Mouse (Mus musculus) liver, adult 2 months (tissue): ENCODE results near the gene Klk1b3. TPM values are rescaled to one million over a fixed set of nuclear protein-coding genes. Genes with fewer than 3 reads are reported as not detected.
"Not testable (repeated sequence)": the region's sequence is repeated elsewhere in the genome, so short reads cannot be mapped to it uniquely, and the experiment has no call there.

Experiments
- DNase-seq: peaks from one replicate; pipeline ENCODE4 v3.0.0-alpha.2; 2011; ENCODE audit warnings: low read depth, low spot score; ENCODE audit errors: extremely low read depth
- H3K27ac ChIP-seq: fragments of 200-500 bp; replicated peaks from 2 replicates; pipeline ENCODE4 v1.5.1; 2012; ENCODE audit warnings: low read depth, mild to moderate bottlenecking, control low read depth, inconsistent platforms, low read length; ENCODE audit not compliant: insufficient read depth
- H3K27me3 ChIP-seq: fragments of 200-500 bp; 2 replicates; pipeline ENCODE4 v1.6.1; 2012; ENCODE audit warnings: mild to moderate bottlenecking, moderate library complexity, low read length, inconsistent platforms; ENCODE audit not compliant: control insufficient read depth, insufficient read depth
- H3K36me3 ChIP-seq: fragments of 200-500 bp; 2 replicates; pipeline ENCODE4 v1.6.1; 2012; ENCODE audit warnings: low read length, inconsistent platforms; ENCODE audit not compliant: control insufficient read depth, insufficient read depth
- H3K4me1 ChIP-seq: fragments of 200-500 bp; 2 replicates; pipeline ENCODE4 v1.6.1; 2011; ENCODE audit warnings: low read length; ENCODE audit not compliant: control insufficient read depth, insufficient read depth
- H3K4me3 ChIP-seq: fragments of 200-500 bp; 2 replicates; pipeline ENCODE4 v1.5.1; 2011; ENCODE audit warnings: low read depth, mild to moderate bottlenecking, control low read depth, low read length, moderate library complexity; ENCODE audit not compliant: insufficient read depth
- H3K79me2 ChIP-seq: fragments of 200-500 bp; 2 replicates; pipeline ENCODE4 v1.6.1; 2012; ENCODE audit warnings: inconsistent platforms, mild to moderate bottlenecking, low read length, moderate library complexity; ENCODE audit not compliant: control insufficient read depth, insufficient read depth
- H3K9ac ChIP-seq: fragments of 200-500 bp; 2 replicates; pipeline ENCODE4 v1.6.1; 2012; ENCODE audit warnings: low read depth, mild to moderate bottlenecking, control low read depth, inconsistent platforms, low read length
- CTCF ChIP-seq: fragments of 200-500 bp; IDR thresholded peaks from 2 replicates; pipeline ENCODE4 v1.5.1; 2011; ENCODE audit warnings: low read depth, low read length, control low read depth
- POLR2A ChIP-seq: fragments of 200-500 bp; IDR thresholded peaks from 2 replicates; pipeline ENCODE4 v1.6.1; 2011; ENCODE audit warnings: low read length, control low read depth; ENCODE audit not compliant: insufficient read depth; ENCODE audit errors: extremely low read depth
- WGBS: fragments of 180-500 bp; shearing (Covaris S2); methylation state at CpG from one replicate; pipeline ENCODE4 v1.1.7; 2018; 5-methylcytosine and 5-hydroxymethylcytosine counted together
- polyA plus RNA-seq: library from polyadenylated mRNA; depleted of rRNA; stranded (reverse); fragments of >200 nt; gene quantifications from 2 replicates; pipeline ENCODE4 v1.2.3, GENCODE M21; 2012; rRNA removed
- total RNA-seq: library from RNA; depleted of rRNA; stranded (reverse); fragments of >200 nt; gene quantifications from 2 replicates; pipeline ENCODE4 v1.2.3, GENCODE M21; 2014; rRNA removed

The Klk1b3 gene
- not detected in 2 replicates for total RNA-seq
- polyA plus RNA-seq: not detected in 2 replicates

GRCm38 (mm10) chr7:44197891-44198290, at the start of gene Klk1b3:
Gene Klk1b3 (plus strand): TSS chr7:44198191.
- no peaks in the 10 kb centered on the region for H3K36me3 ChIP-seq
- H3K27ac ChIP-seq: no peak within 1 kb of the TSS
- no peak for DNase-seq
- H3K79me2 ChIP-seq: no peaks in the 10 kb centered on the region
- no peaks in the 10 kb centered on the region for H3K4me1 ChIP-seq
- H3K27me3 ChIP-seq: no peaks in the 10 kb centered on the region; the same call in 1 of the 2 replicates
- H3K4me3 ChIP-seq: no peak within 1 kb of the TSS
- TF ChIP-seq CTCF (no peak), POLR2A (no peak)
- WGBS: 59% methylated on average over 3 of the region's 3 CpGs
- no peak within 1 kb of the TSS for H3K9ac ChIP-seq

GRCm38 (mm10) chr7:44179299-44180045, 18.5 kb upstream of the Klk1b3 start:
- H3K27me3 ChIP-seq: no peaks in the 10 kb centered on the region
- H3K36me3 ChIP-seq: no peaks in the 10 kb centered on the region
- H3K9ac ChIP-seq: no peak overlapping the region
- WGBS: 56% methylated on average over 9 of the region's 9 CpGs
- H3K79me2 ChIP-seq: no peaks in the 10 kb centered on the region
- no peak overlapping the region for H3K4me3 ChIP-seq
- no peak for DNase-seq
- H3K27ac ChIP-seq: no peak overlapping the region
- H3K4me1 ChIP-seq: no peaks in the 10 kb centered on the region
- no peak for TF ChIP-seq POLR2A
- TF ChIP-seq CTCF: no peak

DNA sequence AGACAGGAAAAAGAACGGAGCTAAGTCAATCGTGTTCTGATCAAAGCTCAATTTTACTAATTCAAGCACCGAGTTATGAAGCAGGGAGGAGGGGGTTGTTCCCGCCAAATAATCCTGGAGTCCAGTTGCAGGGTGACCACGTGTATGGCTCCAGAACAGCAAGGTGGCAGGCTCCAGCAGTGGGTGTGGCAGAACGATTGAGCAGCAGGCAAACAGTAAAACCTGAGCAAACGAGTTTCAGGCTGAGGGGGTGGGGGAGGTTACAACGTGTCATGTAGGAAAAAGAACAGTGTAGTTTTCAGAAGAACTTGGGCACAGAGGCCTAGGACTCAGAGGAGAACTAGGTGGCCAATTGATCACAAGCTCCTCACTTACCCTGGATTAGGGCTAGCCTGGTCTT, 11.5 kb upstream of the Klk1b3 start:
- H3K9ac ChIP-seq, H3K79me2 ChIP-seq, H3K4me1 ChIP-seq, H3K4me3 ChIP-seq, DNase-seq, H3K27me3 ChIP-seq, H3K27ac ChIP-seq, H3K36me3 ChIP-seq: not testable (repeated sequence)
- WGBS: 28% methylated on average over 8 of the region's 8 CpGs

DNA sequence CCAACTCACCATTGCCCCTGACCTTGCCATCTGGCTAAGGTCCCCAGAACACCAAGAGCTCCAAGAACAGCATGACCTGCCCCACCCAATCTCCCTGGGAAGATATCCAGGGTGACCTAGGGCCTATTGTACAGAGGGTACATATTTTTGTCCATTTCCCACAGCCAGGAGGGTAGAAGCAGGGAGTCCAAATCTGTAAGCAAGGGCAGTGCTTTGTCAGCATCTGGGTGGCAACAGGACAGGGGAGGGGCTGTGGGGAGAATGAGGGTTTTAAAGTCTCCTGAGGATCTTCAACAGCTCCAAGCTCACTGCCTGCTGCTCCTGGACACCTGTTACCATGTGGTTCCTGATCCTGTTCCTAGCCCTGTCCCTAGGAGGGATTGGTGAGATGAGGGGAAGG, 10.1 kb upstream of the Klk1b3 start, which contains the start of gene Klk1b24:
Gene Klk1b24, plus strand, starts transcription at position 301 of the 400 bp plus-strand sequence.
- not testable (repeated sequence) for H3K4me3 ChIP-seq, H3K27ac ChIP-seq, H3K27me3 ChIP-seq, H3K9ac ChIP-seq, H3K4me1 ChIP-seq, H3K36me3 ChIP-seq, DNase-seq, H3K79me2 ChIP-seq

DNA sequence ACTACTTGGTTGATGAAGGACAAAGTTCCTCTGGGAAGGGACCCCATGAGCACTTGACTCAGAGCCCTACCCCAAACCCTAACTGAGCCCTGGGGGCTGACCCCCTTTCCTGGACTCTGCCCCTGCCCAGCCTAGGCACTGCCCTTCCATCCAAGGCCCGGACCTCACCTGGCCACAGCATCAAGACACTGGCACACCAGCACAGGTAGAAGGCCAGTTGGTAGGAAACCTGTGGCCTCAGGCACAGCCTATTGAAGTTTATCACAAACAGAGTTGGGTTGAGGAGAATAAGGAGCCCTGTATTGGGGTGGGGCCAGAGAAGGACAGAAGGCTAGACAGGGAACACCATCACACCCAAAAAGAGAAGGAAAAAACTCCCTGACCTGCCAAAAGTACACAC, 4.5 kb upstream of the Klk1b3 start:
- WGBS: 83% methylated on average over 1 of the region's 1 CpGs
- H3K4me1 ChIP-seq, H3K36me3 ChIP-seq, H3K79me2 ChIP-seq, H3K27ac ChIP-seq, DNase-seq, H3K9ac ChIP-seq, H3K27me3 ChIP-seq, H3K4me3 ChIP-seq: not testable (repeated sequence)

GRCm38 (mm10) chr7:44207135-44207534, 9.1 kb downstream of the Klk1b3 start, which contains the start of gene Klk1b4:
Gene Klk1b4 (plus strand): TSS chr7:44207435.
- Histone ChIP-seq H3K4me1 (peaks cover 15% of the 10 kb centered on the region), H3K27ac (peak within 1 kb of the TSS; percentile 15; the same call in 1 of the 2 replicates)
- 10% methylated on average over 3 of the region's 3 CpGs for WGBS
- H3K36me3 ChIP-seq, H3K27me3 ChIP-seq, H3K4me3 ChIP-seq, H3K79me2 ChIP-seq, H3K9ac ChIP-seq: not testable (repeated sequence)
- DNase-seq: peak; percentile 69
